Mouse (Mus musculus): Measurements from ENCODE around the gene Havcr1. TPM values are rescaled to one million over a fixed set of nuclear protein-coding genes. Genes with fewer than 3 reads are reported as not detected.
A peak's percentile ranks its signal among the peaks of the same experiment; 100 is the strongest.
"Not testable (repeated sequence)": the region's sequence is repeated elsewhere in the genome, so short reads cannot be mapped to it uniquely, and the experiment has no call there.

Gene Havcr1
- total RNA-seq, 2 experiments from 2014 or later, result not detected

GRCm38 (mm10) chr11:46747996-46748395, 13.1 kb downstream of the Havcr1 start:
- Histone ChIP-seq H3K27ac (no peak overlapping the region), H3K4me3 (no peak overlapping the region)
- no peak for TF ChIP-seq CTCF (IDR thresholded peaks at IDR 0.05)
- intact Hi-C loops (cut with DNase I), result no loop called here
- DNase-seq, result no peak

DNA sequence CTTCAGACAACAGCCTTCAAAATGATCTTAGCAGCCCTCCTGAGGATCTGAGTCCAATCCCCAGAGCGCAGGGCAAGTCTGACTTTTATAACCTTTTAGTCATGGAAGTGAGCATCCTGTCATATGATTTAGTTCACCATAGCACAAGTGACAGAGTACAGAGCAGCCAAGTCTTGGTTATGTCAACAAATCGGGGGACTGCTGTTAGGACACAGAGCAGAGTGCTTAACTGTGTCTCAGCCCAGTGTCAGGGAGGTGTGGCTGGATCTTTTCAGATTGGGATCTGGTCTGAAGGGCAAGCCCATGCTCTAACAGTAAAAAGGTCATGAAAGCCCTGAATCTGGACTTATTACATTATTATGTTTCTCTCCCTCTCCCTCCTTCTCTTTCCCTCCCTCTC, 18.8 kb downstream of the Havcr1 start:
- Histone ChIP-seq H3K4me3 (no peak overlapping the region), H3K27ac (no peak overlapping the region)
- intact Hi-C loops (cut with DNase I), result no loop called here
- TF ChIP-seq CTCF (IDR thresholded peaks at IDR 0.05), result no peak
- DNase-seq, result no peak

DNA sequence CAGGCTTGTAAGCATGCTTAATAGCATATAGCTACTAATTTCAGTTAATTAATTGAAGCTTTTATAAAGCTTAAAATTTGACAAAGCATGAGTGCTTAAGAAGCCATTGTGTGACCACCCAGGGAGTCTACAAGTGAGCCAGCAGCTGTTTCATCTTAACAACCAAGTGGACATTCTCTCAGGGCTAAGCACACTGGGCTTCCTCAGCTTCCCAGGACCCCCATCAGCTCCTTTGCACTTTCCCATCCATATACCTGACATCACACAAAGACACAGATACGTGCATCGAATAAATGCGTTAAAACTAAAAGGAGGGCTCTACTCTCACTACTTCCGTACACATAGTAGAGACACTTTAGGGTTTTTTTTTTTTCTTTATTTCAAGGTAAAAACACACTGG, 19.8 kb downstream of the Havcr1 start:
- no peak for TF ChIP-seq CTCF (IDR thresholded peaks at IDR 0.05)

DNA sequence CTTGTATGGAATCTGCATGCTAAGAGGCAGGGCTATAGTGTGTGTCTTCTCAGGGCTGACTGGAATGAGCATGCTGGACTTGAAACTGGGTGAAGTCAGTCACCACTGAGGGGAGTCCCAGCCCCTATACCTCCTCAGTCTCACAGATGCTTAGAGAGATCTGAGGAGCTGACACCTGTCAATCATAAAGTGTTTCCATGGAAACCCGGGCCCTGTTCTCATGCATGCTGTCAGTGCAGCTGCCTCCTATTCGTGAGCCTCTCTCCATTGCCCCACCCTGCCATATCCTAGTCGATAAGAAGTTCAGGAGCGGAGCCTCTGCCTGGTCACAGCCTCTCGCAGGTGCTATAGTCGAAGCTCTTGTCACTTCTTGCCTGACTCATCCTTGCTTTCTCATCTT, 20.8 kb downstream of the Havcr1 start:
- intact Hi-C loops (cut with DNase I); DNase-seq; H3K27ac ChIP-seq; H3K4me3 ChIP-seq: not testable (repeated sequence)

More for the DNA sequence above, 19.8 kb downstream of the Havcr1 start:
- intact Hi-C loops (cut with DNase I), result no loop called here
- Histone ChIP-seq H3K27ac (no peak overlapping the region), H3K4me3 (no peak overlapping the region)
- DNase-seq, result no peak

- Histone ChIP-seq H3K4me3 (no peak overlapping the region), H3K27ac (no peak overlapping the region)
- no peak for TF ChIP-seq CTCF (IDR thresholded peaks at IDR 0.05)
- intact Hi-C loops (cut with DNase I), result no loop called here
- no peak for DNase-seq
These were observed 42.0 kb downstream of the Havcr1 start for GRCm38 (mm10) chr11:46776879-46777278.

GRCm38 (mm10) chr11:46779811-46780210, 44.9 kb downstream of the Havcr1 start:
- no peak for DNase-seq
- TF ChIP-seq CTCF (IDR thresholded peaks at IDR 0.05), result 0 out of 2 replicates have a peak, but pooled peaks have one; percentile 13
- Histone ChIP-seq H3K27ac (no peak overlapping the region), H3K4me3 (no peak overlapping the region)
- intact Hi-C loops (cut with DNase I), result no loop called here

DNA sequence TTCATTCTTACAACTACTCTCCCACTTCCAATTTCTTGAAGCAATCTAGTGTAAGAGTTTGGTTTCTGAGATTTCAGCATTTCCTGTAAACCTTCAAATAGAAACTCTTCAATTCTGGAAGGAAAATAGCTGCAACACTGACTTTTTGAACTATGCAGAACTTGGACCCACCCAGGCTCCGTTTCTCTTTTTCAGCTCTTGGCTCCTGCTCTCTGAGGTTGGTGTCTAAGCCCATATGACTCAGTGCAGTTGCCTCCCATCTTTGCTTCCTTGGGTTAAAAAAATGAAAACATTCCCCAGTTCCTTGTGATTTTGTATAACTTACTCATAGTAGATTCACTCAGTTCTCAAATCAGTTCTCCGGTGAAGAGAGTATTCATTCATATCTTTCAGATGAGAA, 69.6 kb downstream of the Havcr1 start:
- DNase-seq, result no peak
- Histone ChIP-seq H3K4me3 (no peak overlapping the region), H3K27ac (no peak overlapping the region)
- no peak for TF ChIP-seq CTCF (IDR thresholded peaks at IDR 0.05)
- intact Hi-C loops (cut with DNase I), result no loop called here

DNA sequence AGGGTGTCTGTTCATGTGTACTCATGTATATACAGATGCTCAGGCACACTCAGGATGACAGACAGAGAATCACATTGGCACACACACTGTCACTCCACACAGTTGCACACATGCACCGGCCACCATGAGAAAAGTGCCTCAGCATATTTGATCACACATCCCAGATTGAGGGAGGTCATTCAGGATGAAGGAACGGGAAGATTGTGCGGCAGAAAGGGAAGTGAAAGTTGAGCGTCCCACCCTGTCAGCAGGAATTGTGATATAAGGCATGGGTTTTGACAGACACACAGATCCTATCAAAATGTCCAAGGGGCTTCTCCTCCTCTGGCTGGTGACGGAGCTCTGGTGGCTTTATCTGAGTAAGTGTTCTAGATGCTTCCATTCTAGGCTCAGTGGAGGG, 75.6 kb downstream of the Havcr1 start, which contains the start of gene Timd4:
Gene Timd4 (plus strand): TSS at position 290 of the 400 bp plus-strand sequence.
- peak; percentile 18 for DNase-seq
- TF ChIP-seq CTCF (IDR thresholded peaks at IDR 0.05), result no peak

GRCm38 (mm10) chr11:46817692-46818091, 82.8 kb downstream of the Havcr1 start:
- intact Hi-C loops (cut with DNase I), result no loop called here
- Histone ChIP-seq H3K4me3 (no peak overlapping the region), H3K27ac (no peak overlapping the region)
- TF ChIP-seq CTCF (IDR thresholded peaks at IDR 0.05), result no peak
- DNase-seq, result no peak

More for the DNA sequence above, 75.6 kb downstream of the Havcr1 start, which contains the start of gene Timd4:
- H3K27ac ChIP-seq, result no peak within 1 kb of the TSS
- peak within 1 kb of the TSS; percentile 21 for H3K4me3 ChIP-seq
- intact Hi-C loops (cut with DNase I), result no loop called here

DNA sequence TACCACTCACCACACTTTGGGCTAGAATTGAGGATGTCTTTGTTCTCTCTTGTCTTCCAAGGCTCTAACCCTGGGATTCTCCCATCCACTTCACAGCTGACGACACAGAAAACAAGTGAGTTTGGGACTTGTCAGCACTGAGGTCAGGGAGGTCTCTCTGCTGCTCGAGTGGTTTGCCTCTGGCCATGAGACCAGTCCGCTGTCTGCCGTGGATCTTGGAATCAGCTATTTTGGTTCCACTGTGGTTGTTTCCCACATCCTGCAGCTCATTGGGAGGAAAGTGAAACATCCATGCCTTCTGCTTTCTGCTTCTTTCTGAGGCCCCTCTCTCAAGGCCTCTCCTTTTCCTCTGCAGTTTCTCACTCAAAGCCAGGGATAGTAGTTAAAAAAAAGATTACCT, 85.0 kb downstream of the Havcr1 start:
- H3K27ac ChIP-seq, result no peak overlapping the region
- DNase-seq, result no peak
- intact Hi-C loops (cut with DNase I), result no loop called here
- H3K4me3 ChIP-seq, result no peak overlapping the region
- TF ChIP-seq CTCF (IDR thresholded peaks at IDR 0.05), result no peak

Other genes starting within 250 kb of the Havcr1 start
- gene Gm12169, start 210.9 kb upstream of the Havcr1 start, total RNA-seq (2021), result not detected
- not detected for gene BC053393, start 163.5 kb upstream of the Havcr1 start, total RNA-seq (2021)
- not detected for gene Dppa1, start 105.8 kb upstream of the Havcr1 start, total RNA-seq (2021)
- not detected for gene Timd2, start 28.0 kb upstream of the Havcr1 start, total RNA-seq (2021)
- gene Timd4, start 75.7 kb downstream of the Havcr1 start, total RNA-seq (2021), result under 1 TPM; 0.26 to 0.67 TPM

Data from gastrocnemius, adult 2 months (tissue).